Mouse (Mus musculus) limb, embryonic 11.5 days (tissue): ENCODE results near the gene Arid2. TPM values are rescaled to one million over a fixed set of nuclear protein-coding genes. Genes with fewer than 3 reads are reported as not detected.
"Not testable (repeated sequence)": the region's sequence is repeated elsewhere in the genome, so short reads cannot be mapped to it uniquely, and the experiment has no call there.

Experiments
- ATAC-seq: fragments of 200-750 bp; cut with Nextera tagmentation; 2 replicates; pipeline ENCODE4 v1.8.0; 2017; ENCODE audit warnings: low read depth; ENCODE audit not compliant: insufficient number of reproducible peaks, low FRiP score, low TSS enrichment
- DNase-seq: peaks from one replicate; pipeline ENCODE4 v3.0.0-alpha.2; 2015; ENCODE audit warnings: low spot score
- H3K27ac ChIP-seq: fragments of 300-500 bp; sonication (generic); replicated peaks from 2 replicates; pipeline ENCODE4 v1.5.1; 2014; ENCODE audit warnings: low read depth, mild to moderate bottlenecking, low read length
- H3K27me3 ChIP-seq: fragments of 300-500 bp; sonication (generic); 2 replicates; pipeline ENCODE4 v1.6.1; 2014; ENCODE audit warnings: mild to moderate bottlenecking, low read length, mixed read lengths; ENCODE audit not compliant: control insufficient read depth, insufficient read depth
- H3K36me3 ChIP-seq: fragments of 300-500 bp; sonication (generic); 2 replicates; pipeline ENCODE4 v1.6.1; 2014; ENCODE audit warnings: mild to moderate bottlenecking, low read length, moderate library complexity, mixed read lengths; ENCODE audit not compliant: control insufficient read depth, insufficient read depth
- H3K4me1 ChIP-seq: fragments of 300-500 bp; sonication (generic); 2 replicates; pipeline ENCODE4 v1.6.1; 2014; ENCODE audit warnings: low read length, mixed read lengths; ENCODE audit not compliant: control insufficient read depth, insufficient read depth
- H3K4me2 ChIP-seq: fragments of 300-500 bp; sonication (generic); 2 replicates; pipeline ENCODE4 v1.6.1; 2014; ENCODE audit warnings: low read depth, mild to moderate bottlenecking, moderate library complexity; ENCODE audit not compliant: severe bottlenecking
- H3K4me3 ChIP-seq: fragments of 300-500 bp; sonication (generic); 2 replicates; pipeline ENCODE4 v1.5.1; 2014; ENCODE audit warnings: low read depth, low read length
- H3K9ac ChIP-seq: fragments of 300-500 bp; sonication (generic); 2 replicates; pipeline ENCODE4 v1.6.1; 2014; ENCODE audit warnings: mild to moderate bottlenecking, low read length
- H3K9me3 ChIP-seq: fragments of 300-500 bp; sonication (generic); 2 replicates; pipeline ENCODE4 v1.6.1; 2016; ENCODE audit warnings: low read length; ENCODE audit not compliant: control insufficient read depth
- WGBS: fragments of 180-500 bp; shearing (Covaris S2); extraction: QIAGEN DNeasy Blood & Tissue Kit; methylation state at CpG from one replicate; pipeline ENCODE4 v1.1.7; 2014; 5-methylcytosine and 5-hydroxymethylcytosine counted together
- polyA plus RNA-seq: library from polyadenylated mRNA; unstranded; fragments of >200 nt; fragmentation: Nextera tagmentation; extraction: Ambion mirVana; gene quantifications from 2 replicates; pipeline ENCODE4 v1.2.1, GENCODE M21; 2014

Gene Arid2
- polyA plus RNA-seq, 1 experiment from 2014 or later, result 41.9 TPM

DNA sequence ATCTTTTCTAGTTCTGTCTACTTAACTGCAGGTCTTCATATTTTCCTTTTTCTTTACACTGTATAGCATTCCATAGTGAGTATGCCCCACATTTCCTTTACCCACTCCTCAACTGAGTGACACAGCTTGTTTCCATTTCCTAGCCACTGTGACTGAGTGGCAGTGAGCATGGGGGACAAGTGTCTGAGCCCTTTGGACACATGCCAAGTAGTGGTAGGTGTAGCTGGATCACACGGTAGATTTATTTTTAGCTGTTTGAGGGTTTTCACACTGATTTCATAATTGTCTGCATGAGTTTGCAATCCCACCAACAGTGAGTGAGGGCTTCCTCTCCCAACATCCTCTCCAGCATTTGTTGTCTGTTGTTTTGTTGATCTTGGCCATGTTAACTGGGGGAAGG lies 28.3 kb downstream of the Arid2 start:
- Histone ChIP-seq H3K9ac (no peak overlapping the region), H3K4me1 (no peaks in the 10 kb centered on the region), H3K36me3 (peaks cover 2% of the 10 kb centered on the region; the same call in 1 of the 2 replicates), H3K9me3 (no peaks in the 10 kb centered on the region), H3K27me3 (no peaks in the 10 kb centered on the region), H3K4me2 (no peak overlapping the region), H3K27ac (no peak overlapping the region), H3K4me3 (no peak overlapping the region)
- 79% methylated on average over 1 of the region's 1 CpGs for WGBS
- DNase-seq, result no peak
- ATAC-seq, result no peak

DNA sequence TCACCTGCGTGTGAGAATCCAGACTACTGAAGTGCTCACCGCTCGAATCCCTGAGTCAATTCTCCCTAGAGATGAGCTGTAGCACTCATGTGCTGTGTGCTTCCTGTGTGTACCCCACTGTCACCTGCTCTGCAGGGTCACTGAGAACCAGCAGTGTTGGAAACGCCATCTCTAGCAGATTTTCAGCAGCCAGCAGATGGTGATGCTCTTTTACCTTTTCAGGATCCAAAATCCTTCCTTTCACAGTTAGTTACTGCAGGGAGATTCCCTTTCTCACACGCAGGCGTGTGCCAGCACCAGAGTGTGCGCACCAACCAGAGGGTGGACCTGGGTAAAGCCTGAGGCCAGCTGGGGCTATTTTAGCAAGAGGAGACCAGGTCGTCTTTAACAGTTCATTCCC lies 32.0 kb downstream of the Arid2 start:
- WGBS, result 78% methylated on average over 8 of the region's 8 CpGs
- no peak overlapping the region for H3K27ac ChIP-seq
- H3K9ac ChIP-seq, result no peak overlapping the region
- no peaks in the 10 kb centered on the region; the same call in 1 of the 2 replicates for H3K36me3 ChIP-seq
- DNase-seq (no peak), ATAC-seq (no peak)
- no peaks in the 10 kb centered on the region for H3K9me3 ChIP-seq
- no peaks in the 10 kb centered on the region for H3K4me1 ChIP-seq
- no peak overlapping the region for H3K4me2 ChIP-seq
- no peaks in the 10 kb centered on the region for H3K27me3 ChIP-seq
- H3K4me3 ChIP-seq, result no peak overlapping the region

DNA sequence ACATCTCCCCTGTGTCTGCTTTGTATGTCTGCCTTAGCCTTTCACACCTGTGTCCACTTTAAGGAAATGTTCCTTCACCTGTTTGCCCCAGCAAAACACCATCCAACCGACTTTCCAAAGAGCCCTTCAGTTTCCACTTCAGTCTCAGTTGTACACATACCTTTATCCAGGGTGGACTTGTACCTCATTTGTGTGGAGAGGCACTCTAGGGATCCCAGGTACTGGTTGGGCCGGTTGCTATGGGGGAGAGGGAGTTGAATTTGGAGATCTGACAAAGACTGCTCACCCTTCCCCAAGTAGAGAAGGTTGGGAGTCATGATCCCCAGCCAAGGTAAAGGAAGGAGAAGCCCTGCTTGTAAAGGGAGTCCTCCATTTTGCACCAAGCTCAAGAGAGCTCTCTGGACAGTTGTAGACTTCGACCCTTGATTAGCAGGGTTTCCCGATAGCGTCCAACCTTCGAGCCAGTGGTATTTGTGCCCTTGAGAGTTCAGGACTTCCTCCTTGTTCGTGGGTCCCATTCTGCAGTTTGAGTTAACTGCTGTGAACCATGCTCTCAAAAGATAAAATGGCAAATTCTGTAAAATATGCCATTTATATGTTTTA lies 38.5 kb downstream of the Arid2 start:
- no peaks in the 10 kb centered on the region for H3K27me3 ChIP-seq
- ATAC-seq (no peak), DNase-seq (no peak)
- H3K4me2 ChIP-seq, result no peak overlapping the region
- no peaks in the 10 kb centered on the region for H3K4me1 ChIP-seq
- H3K27ac ChIP-seq, result no peak overlapping the region
- no peaks in the 10 kb centered on the region for H3K9me3 ChIP-seq
- 95% methylated on average over 7 of the region's 7 CpGs for WGBS
- H3K9ac ChIP-seq, result no peak overlapping the region
- no peaks in the 10 kb centered on the region; the same call in 1 of the 2 replicates for H3K36me3 ChIP-seq
- no peak overlapping the region for H3K4me3 ChIP-seq

DNA sequence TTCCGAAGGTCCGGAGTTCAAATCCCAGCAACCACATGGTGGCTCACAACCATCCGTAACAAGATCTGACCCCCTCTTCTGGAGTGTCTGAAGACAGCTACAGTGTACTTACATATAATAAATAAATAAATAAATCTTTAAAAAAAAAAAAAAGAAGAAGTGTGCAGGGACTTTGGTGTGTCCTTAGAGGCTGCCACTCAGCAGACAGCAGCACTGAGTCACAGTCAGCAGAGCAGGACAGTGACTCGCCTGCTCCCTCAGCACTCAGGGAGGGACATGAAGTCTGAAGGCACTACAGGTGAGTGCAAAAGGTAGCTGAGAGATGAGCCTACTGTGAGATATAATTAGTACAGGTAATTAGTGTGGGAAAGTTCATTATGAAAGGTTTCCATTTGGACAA lies 41.4 kb downstream of the Arid2 start:
- H3K36me3 ChIP-seq, ATAC-seq, H3K4me3 ChIP-seq, H3K27me3 ChIP-seq, H3K4me1 ChIP-seq, H3K9me3 ChIP-seq, DNase-seq, H3K27ac ChIP-seq, H3K4me2 ChIP-seq, H3K9ac ChIP-seq: not testable (repeated sequence)
- 92% methylated on average over 3 of the region's 4 CpGs for WGBS

DNA sequence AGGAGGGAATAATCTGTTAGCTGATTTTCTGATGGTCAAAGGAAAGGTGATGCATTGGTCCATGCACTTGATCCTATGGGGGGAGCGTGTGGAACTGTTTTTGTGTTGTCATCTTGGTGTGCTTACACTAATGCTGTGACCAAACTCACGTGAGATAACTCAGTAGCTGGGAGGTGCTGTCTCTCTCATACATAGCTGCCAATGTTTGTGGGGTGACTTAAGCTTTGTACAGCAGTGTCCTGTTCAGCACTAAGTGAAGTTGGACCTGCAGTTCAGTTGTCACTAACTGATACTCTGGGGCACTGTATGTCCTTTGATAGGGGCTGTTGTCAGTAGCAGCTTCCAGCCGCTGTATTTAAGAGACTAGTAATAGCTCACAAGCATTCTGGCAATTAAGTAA lies 43.2 kb downstream of the Arid2 start:
- no peak for ATAC-seq
- no peak overlapping the region for H3K4me3 ChIP-seq
- DNase-seq, result no peak
- no peaks in the 10 kb centered on the region for H3K9me3 ChIP-seq
- no peak overlapping the region for H3K27ac ChIP-seq
- WGBS, result 84% methylated on average over 3 of the region's 3 CpGs
- no peaks in the 10 kb centered on the region for H3K36me3 ChIP-seq
- H3K9ac ChIP-seq, result no peak overlapping the region
- no peaks in the 10 kb centered on the region for H3K4me1 ChIP-seq
- no peak overlapping the region for H3K4me2 ChIP-seq
- H3K27me3 ChIP-seq, result no peaks in the 10 kb centered on the region

DNA sequence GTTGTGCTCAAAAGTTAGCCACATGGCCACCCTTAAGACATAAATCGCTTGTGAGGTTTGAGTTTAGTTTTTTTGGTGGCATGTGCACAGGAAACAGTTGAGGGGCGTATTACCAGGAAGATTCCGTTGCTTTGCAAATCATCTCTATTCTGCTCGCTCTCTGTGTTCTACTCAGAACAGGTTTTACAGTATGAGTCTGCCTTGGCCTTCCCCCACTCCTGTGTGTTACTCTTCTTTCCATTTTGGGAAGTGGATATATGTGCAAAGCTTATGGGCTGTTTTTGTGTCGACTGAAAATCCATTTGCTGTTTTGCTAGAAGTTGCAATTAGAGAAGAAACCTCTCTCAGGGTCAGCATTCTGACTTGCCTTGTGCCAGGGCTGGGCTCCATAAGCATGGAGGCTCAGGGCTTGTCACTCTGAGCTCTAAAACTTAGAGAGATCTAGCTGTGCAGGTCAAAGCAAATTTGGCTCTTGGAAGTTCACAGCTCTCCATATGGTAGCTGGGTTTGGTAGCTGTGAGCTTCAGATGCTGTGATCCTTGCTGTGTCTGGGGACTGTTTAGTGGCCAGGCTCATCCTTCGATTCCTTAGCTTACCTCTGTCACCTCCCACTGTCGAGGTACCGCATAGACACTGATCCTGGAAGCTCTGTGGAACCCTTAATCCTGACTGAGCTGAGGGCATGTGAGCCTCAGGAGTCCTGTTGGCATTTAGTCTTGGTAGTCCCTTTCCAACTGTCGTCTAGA lies 45.3 kb downstream of the Arid2 start:
- Histone ChIP-seq H3K4me3 (no peak overlapping the region), H3K9me3 (no peaks in the 10 kb centered on the region), H3K9ac (no peak overlapping the region), H3K27ac (no peak overlapping the region), H3K4me1 (no peaks in the 10 kb centered on the region), H3K27me3 (no peaks in the 10 kb centered on the region), H3K4me2 (no peak overlapping the region), H3K36me3 (no peaks in the 10 kb centered on the region)
- ATAC-seq (no peak), DNase-seq (no peak)
- WGBS, result 87% methylated on average over 9 of the region's 9 CpGs

DNA sequence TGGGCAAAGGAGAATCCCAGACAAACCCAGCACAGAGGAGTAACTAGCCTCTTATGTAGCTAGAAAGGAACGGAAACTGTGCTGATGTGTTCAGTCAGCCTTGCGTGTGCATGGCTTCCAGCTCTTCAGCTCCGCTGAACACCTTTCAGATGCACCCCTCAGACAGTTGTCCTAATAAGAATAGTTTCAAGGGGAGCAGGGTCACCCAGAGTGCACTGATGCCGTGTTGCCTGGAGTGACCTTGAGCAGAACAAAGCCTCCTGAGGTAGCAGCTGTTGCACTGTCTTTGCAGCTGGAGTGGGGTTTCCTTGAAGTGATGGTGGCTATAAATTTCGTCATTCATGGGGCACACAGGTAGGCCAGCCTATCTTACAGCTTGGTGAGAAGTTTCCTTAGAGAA lies 46.0 kb downstream of the Arid2 start:
- no peak overlapping the region for H3K9ac ChIP-seq
- 75% methylated on average over 5 of the region's 5 CpGs for WGBS
- no peak overlapping the region for H3K4me2 ChIP-seq
- no peaks in the 10 kb centered on the region for H3K27me3 ChIP-seq
- H3K4me3 ChIP-seq, result no peak overlapping the region
- no peak for DNase-seq
- no peak overlapping the region for H3K27ac ChIP-seq
- no peaks in the 10 kb centered on the region for H3K4me1 ChIP-seq
- H3K9me3 ChIP-seq, result no peaks in the 10 kb centered on the region
- no peaks in the 10 kb centered on the region for H3K36me3 ChIP-seq
- no peak for ATAC-seq

DNA sequence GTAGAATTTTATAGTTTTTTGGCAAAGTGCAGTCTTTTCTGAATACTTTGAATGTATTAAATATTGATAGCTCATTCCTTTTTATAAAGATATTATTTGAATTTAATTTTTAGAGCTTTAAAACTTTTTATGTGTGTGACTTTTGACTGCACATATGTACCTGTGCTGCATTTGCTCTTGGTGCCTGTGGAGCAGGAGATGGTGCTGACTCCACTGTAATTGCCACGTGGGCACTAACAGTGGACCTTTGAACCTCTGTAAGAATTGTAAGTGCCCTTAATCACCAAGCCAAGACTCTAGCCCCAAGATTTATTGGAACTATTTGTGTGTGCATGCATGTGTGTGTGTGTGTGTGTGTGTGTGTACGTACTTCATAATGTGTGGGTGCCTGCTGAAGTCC lies 53.6 kb downstream of the Arid2 start:
- no peak overlapping the region for H3K4me3 ChIP-seq

More for the DNA sequence above, 53.6 kb downstream of the Arid2 start:
- H3K27ac ChIP-seq, result no peak overlapping the region
- no peaks in the 10 kb centered on the region for H3K4me1 ChIP-seq
- no peaks in the 10 kb centered on the region for H3K27me3 ChIP-seq
- no peak for ATAC-seq
- H3K4me2 ChIP-seq, result no peak overlapping the region
- H3K9me3 ChIP-seq, result no peaks in the 10 kb centered on the region
- no peak for DNase-seq
- H3K9ac ChIP-seq, result no peak overlapping the region
- H3K36me3 ChIP-seq, result no peaks in the 10 kb centered on the region
- WGBS, result 82% methylated on average over 2 of the region's 2 CpGs
